Mouse (Mus musculus): Measurements from ENCODE around the gene 1110008L16Rik. TPM values are rescaled to one million over a fixed set of nuclear protein-coding genes. Genes with fewer than 3 reads are reported as not detected.

The 1110008L16Rik gene
- polyA plus RNA-seq (2012; rRNA removed; ENCODE audit: low replicate concordance) = 4.2 and 7.1 TPM in 2 replicates

GRCm38 (mm10) chr12:55299336-55299735 lies at the start of gene 1110008L16Rik:
Gene 1110008L16Rik (plus strand): TSS chr12:55299577.

GRCm38 (mm10) chr12:55302485-55303441 lies 3.4 kb downstream of the 1110008L16Rik start, which contains the start of gene Ppp2r3c:
Gene Ppp2r3c (minus strand): TSS chr12:55302998.

DNA sequence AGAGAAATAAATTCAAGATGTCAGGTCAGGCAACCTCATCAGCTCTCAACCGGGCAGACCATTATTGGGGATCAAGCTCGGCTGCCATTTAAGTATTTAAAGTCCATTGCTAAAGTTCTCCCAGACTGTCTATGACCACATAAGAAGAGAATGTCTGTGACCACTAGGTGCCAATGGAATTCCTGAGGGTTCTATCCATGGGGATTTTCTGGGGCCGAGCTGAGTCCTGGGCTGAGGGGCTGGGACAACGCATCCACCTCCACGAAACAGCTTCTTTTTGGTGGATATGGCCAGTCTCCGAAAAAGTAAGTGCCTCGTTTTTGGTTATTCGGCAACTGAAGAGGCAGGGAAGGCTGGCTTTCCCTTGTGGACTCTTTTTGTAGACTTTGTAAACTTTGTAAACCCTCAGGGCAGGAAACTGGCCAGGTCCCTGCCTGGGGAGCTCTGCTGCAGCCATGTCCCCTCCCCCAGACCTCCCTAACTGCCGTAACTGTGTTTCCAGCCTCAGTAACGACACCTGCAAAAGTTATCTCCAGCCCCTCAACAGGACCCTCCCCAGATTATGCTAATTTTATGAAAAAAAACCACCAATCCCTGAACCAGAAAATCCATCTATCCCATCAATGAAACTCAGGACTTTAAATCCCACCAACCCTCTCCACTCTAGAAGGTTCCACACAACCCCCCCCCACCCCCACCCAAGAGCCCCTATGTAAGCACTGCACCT lies 84.8 kb downstream of the 1110008L16Rik start, which contains the start of gene Psma6:
Gene Psma6 (plus strand): TSS at position 200 of the 727 bp plus-strand sequence.

Other genes starting within 250 kb of the 1110008L16Rik start
- 1.1 and 1.2 TPM in 2 replicates for gene 2700097O09Rik, start 219.5 kb upstream of the 1110008L16Rik start, polyA plus RNA-seq (2012; rRNA removed; ENCODE audit: low replicate concordance)
- gene Srp54a, start 219.3 kb upstream of the 1110008L16Rik start, polyA plus RNA-seq (2012; rRNA removed; ENCODE audit: low replicate concordance) = 7.2 and 12.8 TPM in 2 replicates
- 2.3 and 4.0 TPM in 2 replicates for gene Fam177a, start 175.1 kb upstream of the 1110008L16Rik start, polyA plus RNA-seq (2012; rRNA removed; ENCODE audit: low replicate concordance)
- gene Srp54b, start 144.5 kb upstream of the 1110008L16Rik start, polyA plus RNA-seq (2012; rRNA removed; ENCODE audit: low replicate concordance) = 10.7 and 28.1 TPM in 2 replicates
- not detected in 2 replicates for gene 1700047I17Rik2, start 100.0 kb upstream of the 1110008L16Rik start, polyA plus RNA-seq (2012; rRNA removed; ENCODE audit: low replicate concordance)
- 0.79 and 1.9 TPM in 2 replicates for gene Srp54c, start 69.4 kb upstream of the 1110008L16Rik start, polyA plus RNA-seq (2012; rRNA removed; ENCODE audit: low replicate concordance)
- gene Ppp2r3c, start 3.4 kb downstream of the 1110008L16Rik start, polyA plus RNA-seq (2012; rRNA removed; ENCODE audit: low replicate concordance) = 0.19 and 0.43 TPM in 2 replicates
- gene Psma6, start 84.6 kb downstream of the 1110008L16Rik start, polyA plus RNA-seq (2012; rRNA removed; ENCODE audit: low replicate concordance) = 10.4 and 11.2 TPM in 2 replicates
- 140 and 338 TPM in 2 replicates for gene Nfkbia, start 193.1 kb downstream of the 1110008L16Rik start, polyA plus RNA-seq (2012; rRNA removed; ENCODE audit: low replicate concordance)

Measured in duodenum, adult 2 months (tissue).